Mouse (Mus musculus) gastrocnemius, adult 8-10 months (tissue): Measurements from ENCODE around the gene Aldob. TPM values are rescaled to one million over a fixed set of nuclear protein-coding genes. Genes with fewer than 3 reads are reported as not detected.
"Not testable (repeated sequence)": the region's sequence is repeated elsewhere in the genome, so short reads cannot be mapped to it uniquely, and the experiment has no call there.

Source experiments
- DNase-seq, 2 experiments: peaks; one replicate each; pipeline ENCODE4 v3.0.0; 2022; ENCODE audit warnings: low spot score in 2 of 2
- total RNA-seq, 4 experiments: library from RNA; stranded (reverse); gene quantifications; 2 replicates each; pipeline ENCODE4 v1.2.4; 2022

Gene Aldob
- total RNA-seq, 4 experiments from 2014 or later: 1.4 TPM; not detected in 3

DNA sequence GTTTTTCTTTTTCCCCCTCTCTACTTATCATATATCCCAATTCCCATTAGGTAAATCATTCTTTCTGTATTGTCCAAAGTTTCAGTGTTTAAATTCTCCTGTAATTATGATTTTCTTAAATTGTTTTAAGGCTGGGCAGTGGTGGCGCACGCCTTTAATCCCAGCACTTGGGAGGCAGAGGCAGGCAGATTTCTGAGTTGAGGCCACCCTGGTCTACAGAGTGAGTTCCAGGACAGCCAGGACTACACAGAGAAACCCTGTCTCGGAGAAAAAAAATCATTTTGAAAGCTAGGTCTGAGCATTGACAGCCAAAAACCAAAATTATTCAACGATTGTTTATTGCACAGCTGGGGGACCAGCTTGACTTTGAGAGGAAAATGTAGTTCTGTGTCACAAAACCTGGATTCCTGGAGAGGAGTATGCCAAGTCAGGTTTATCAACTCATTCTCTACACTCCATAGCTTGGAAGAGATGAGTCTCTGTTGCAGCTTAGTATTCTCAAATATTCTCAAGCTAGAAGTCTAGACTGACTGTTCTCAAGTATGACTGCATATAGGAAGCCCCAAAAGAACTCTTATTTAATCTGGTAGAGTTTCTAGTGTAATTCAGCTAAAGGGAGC is 13.6 kb downstream of the Aldob start:
- DNase-seq: no peak

DNA sequence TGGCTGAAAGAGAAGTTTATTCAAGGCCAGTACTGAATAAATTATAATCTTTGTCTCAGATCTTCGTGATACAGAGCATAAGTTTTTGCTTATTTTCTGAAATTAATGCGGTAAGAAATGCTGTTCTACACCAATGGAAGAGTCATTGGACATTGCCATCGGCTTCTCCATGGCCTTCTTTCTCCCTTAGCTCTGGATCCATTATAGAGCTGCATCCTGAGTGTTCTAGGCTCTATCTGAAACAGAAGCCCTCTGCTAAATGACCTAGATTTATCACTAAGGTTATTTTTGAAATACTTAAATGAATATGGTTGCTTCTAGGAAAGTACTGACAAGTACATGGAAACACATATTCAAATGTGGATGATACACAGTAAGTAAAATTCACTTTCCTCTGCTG is 14.3 kb downstream of the Aldob start:
- DNase-seq: no peak

DNA sequence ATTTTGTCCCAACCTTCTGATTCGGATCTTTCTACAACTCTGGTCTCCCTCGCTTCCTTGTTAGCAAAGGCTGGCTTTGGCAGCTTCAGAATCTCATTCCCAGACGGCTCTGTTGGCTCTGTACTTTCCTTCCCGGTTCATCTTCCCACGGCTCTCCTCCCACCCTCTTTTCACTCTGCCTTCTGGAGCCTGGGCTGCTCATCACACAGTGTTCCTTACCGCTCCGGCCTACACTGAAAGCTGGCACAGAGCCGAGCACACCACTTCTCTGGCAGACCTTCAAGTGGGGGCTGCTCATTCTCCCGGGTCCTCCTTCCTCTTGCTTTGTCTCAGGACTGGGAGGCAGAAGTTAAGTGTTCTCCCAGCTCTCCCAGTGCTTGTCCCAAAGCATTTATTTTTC is 26.8 kb downstream of the Aldob start:
- no peak for DNase-seq

DNA sequence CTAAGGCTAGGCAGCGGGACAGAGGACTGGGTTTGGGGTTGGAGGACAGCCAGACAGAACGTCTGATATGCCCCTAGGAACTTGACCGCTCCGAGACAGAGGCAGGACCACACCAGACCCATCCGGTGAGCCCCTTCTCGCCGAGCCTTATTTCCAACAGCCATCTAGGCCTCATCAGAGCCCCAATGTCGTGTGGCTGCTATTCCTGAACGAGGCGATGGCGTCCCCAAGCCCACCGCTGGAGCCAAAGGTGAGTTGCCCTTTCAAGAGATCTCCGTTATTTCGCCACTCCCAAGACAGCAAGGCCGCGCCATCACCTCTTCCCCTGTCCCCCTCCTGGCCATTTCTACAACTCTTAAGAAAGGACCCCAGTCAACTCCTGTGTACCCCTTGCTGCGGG is 28.0 kb downstream of the Aldob start:
- DNase-seq: no peak

DNA sequence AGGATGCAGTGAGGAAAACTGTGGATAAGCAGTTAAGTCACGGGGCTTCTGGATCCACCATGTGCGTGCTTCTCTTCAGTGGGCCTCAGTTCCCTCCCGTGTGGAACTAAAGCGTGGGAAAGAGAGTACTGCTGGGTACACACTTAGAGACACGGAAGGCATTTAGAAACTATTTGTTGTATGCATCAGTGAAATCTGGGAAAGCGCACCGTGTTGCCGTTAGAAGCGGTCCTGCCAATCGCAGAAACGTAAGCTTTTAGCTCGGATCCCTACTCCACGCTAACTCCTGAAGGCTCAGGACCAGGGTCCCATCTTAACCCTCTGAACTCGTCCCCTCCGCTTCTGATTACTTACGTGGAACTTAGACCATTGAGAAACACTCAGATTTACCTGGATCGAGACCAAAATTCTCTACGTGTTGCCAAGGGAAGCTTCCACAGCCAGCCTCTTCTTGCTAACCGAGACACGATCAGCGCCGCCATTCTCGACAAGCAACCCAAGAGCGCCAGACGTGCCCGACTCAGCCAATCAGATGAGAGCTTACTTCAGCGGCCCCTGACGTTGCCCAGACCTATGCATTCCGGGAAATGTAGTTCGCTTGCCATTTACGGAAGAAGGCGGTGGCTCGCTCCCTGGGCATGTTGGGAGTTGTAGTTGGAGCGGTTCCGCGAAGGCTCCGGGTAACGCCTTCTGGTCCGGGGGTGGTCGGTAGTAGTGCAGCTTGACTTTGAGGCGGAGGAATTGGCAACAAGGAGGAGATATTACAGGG is 28.6 kb downstream of the Aldob start, which contains the start of the genes Mrpl50 and Zfp189:
Mrpl50 (minus strand) TSS at position 522 of the 769 bp plus-strand sequence.
Zfp189 (plus strand) TSS at position 605 of the 769 bp plus-strand sequence.
- peak; percentile 88 to 91 for DNase-seq

DNA sequence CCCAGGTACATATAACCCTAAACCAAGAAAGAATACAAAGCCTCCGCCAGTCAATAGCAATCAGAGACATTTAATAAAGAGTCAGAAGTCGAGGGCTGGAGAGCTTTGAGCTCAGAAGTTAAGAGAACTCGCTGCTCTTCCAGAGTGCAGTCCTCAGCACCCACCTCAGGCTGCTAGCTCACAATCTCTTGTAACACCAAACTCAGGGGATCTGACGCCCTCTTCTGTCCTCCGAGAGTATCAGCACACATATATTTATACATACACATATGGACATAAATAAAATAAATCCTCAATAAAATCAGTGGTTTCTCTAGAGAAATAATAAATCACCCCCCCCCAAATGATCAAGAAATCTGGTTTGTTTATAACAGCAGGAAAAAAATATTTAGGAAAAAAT is 29.9 kb downstream of the Aldob start:
- no peak for DNase-seq

DNA sequence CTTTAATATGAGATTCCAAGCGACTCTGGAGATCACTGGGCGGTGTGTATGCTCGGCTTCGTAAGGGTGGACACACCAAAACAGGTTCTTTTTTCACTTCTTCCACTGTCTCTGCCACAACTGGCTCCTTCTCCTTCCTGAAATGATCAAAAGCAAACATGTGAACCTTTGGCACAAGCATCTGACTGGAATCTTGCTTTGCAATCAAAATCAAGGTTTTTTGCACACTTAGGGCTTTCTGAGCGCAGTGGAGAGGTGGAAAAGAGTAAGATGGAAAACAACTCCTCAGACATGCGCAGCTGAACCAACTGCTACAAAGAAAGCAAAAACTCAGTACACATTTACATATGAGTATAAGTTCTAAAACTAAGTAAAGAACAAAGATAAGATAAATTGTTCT is 34.9 kb downstream of the Aldob start:
- no peak for DNase-seq

DNA sequence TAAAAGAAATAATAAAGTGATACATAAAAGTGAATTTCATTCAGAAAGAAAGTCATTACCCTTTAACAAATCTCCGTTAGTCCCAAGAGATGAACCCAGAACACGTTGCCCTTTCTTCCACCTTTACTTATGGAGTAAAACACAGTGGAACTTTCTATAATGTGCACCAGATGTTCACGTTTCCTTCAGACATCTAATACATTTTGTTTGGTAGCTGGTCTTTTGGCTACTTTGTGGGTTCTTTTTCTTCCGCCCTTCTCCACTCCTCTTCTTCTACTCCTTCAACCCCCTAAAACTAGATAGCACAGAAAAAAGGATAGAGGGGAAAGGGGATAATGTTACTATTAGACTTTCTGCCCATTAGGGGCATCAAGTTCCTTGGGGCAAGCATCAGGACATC is 36.7 kb downstream of the Aldob start:
- no peak for DNase-seq

DNA sequence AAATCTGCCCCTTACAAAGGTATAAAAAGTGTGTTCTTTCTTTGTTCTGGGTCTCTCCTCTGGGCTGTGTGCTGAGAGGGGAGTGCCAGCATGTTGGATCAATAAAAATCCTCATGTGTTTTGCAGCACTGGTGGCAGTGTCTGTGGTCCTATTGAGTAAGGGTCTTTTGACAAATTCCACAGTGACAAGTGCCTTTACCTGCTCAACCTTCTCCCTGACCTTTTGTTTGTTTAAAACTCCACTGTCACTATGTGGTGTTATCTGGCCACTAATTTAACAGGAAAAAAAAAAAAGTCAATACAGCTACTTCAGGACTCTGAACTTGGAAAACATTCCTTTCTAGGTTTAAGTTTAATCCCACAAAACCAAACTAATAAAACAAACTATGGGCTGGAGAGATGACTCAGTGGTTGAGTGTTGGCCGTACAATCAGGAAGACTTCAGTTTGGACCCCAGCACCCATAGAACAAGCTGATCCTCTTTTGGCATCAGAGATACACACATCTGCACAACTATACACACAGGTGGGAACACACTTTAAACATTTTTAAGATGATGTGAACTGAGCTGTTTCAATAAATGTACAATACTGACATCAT is 39.0 kb downstream of the Aldob start:
- not testable (repeated sequence) for DNase-seq

DNA sequence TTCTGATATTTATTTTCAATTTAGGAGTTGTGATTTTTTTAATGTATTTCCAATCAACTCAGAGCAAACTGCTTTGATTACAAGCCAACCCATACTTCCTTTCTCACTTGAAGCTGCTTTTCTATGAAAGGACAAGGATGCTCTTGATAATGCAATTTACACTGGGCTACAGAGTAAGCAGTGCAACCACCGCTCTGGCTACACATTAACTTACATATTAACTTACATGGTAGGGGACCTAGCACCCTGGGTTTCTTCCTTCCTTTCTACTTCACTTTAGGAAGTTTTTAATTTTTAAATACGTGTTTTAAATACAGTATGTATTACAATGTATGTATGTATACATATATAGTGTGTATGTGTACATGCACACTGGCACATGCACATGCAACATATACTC is 40.2 kb downstream of the Aldob start:
- no peak for DNase-seq

DNA sequence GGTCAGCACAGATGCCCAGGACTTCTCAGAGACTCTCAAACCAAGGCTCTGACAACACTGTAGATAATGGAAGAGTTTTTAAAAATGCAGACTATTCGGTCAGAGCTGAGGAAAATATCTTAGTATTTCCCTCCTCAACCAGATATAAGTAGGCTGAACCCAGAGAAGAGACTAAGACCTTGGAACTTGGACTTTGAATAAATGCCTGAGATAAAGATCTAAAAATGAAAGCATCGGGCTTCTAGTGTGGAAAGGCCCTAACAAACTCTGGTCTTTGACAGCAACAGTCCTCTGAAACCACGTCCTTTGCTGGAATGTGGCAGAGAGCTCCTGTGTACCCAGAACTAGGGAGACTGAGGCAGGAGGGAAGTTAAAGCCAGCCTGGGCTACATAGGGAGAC is 43.0 kb downstream of the Aldob start, which contains the start of gene Baat:
Baat (minus strand) TSS at position 172 of the 400 bp plus-strand sequence.
- no peak for DNase-seq

DNA sequence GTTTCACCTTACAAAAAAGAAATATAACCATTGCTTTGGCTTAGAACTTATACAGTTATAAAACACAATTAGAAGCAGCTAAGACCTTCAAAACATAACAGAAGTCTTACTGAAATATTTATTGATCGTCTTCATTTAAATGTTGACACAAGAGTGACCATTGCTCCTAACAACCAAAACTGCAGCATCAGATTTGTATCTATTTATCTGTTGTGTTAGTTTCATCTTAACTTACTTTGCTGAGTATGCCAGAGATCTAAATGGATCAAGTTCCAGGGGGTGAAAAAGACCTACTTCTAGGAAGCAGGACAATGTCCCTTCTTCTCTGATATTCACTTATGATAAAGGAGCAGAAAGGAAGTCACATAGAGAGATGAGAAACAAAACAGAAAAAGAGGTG is 45.8 kb downstream of the Aldob start:
- DNase-seq: no peak

Other genes with a start within 250 kb of the Aldob start
- gene Acnat2, start 141.4 kb downstream of the Aldob start, total RNA-seq: not detected
- gene Acnat1, start 75.6 kb downstream of the Aldob start, total RNA-seq: not detected
- under 1 TPM in 1 of 4 experiments, not detected in 3; 0.24 TPM for gene Baat, start 43.0 kb downstream of the Aldob start, total RNA-seq
- 10 to 100 TPM; 27.9 to 31.9 (median 31.3) TPM for gene Mrpl50, start 28.5 kb downstream of the Aldob start, total RNA-seq
- 1 to 10 TPM; 2.8 to 4.0 (median 3.2) TPM for gene Zfp189, start 28.4 kb downstream of the Aldob start, total RNA-seq
- 10 to 100 TPM; 27.0 to 35.1 (median 31.5) TPM for gene Tmem246, start 48.3 kb upstream of the Aldob start, total RNA-seq
- 10 to 100 TPM; 23.0 to 36.2 (median 30.3) TPM for gene Rnf20, start 82.5 kb upstream of the Aldob start, total RNA-seq
- not detected for gene Ppp3r2, start 132.5 kb upstream of the Aldob start, total RNA-seq